Mouse (Mus musculus) urinary bladder, postnatal 4 days (tissue): ENCODE measurements around the gene Cx3cr1.
A peak's percentile ranks its signal among the peaks of the same experiment; 100 is the strongest.

ENCODE experiments used
- DNase-seq, 2 experiments: peaks; one replicate each; pipeline ENCODE4 v3.0.0; 2021 to 2022; ENCODE audit warnings: low spot score in 2 of 2

Cx3cr1 gene

GRCm38 (mm10) chr9:119976704-119977556 is 92.7 kb downstream of the Cx3cr1 start:
- no peak for DNase-seq

- DNase-seq, result no peak
Observed at GRCm38 (mm10) chr9:119975286-119975685, 94.4 kb downstream of the Cx3cr1 start.

- DNase-seq, result no peak
Observed at GRCm38 (mm10) chr9:119974609-119975008, 95.1 kb downstream of the Cx3cr1 start.

- no peak for DNase-seq
Observed at GRCm38 (mm10) chr9:119973869-119974520, 95.7 kb downstream of the Cx3cr1 start.

GRCm38 (mm10) chr9:119973281-119973680 is 96.4 kb downstream of the Cx3cr1 start:
- no peak for DNase-seq

GRCm38 (mm10) chr9:119972582-119972981 is 97.1 kb downstream of the Cx3cr1 start:
- DNase-seq, result no peak

- DNase-seq, result no peak
Observed at GRCm38 (mm10) chr9:119972166-119972565, 97.5 kb downstream of the Cx3cr1 start.

GRCm38 (mm10) chr9:119970763-119971656 is 98.7 kb downstream of the Cx3cr1 start:
- DNase-seq, result no peak

GRCm38 (mm10) chr9:119970221-119970620 is 99.5 kb downstream of the Cx3cr1 start:
- peak; percentile 57 to 81 for DNase-seq

GRCm38 (mm10) chr9:119969811-119970210 is 99.9 kb downstream of the Cx3cr1 start:
- no peak for DNase-seq

GRCm38 (mm10) chr9:119966221-119966910 is 103.3 kb downstream of the Cx3cr1 start:
- no peak for DNase-seq

- DNase-seq, result no peak
Observed at GRCm38 (mm10) chr9:119965186-119965585, 104.5 kb downstream of the Cx3cr1 start.

- DNase-seq, result no peak
Observed at GRCm38 (mm10) chr9:119964206-119964605, 105.5 kb downstream of the Cx3cr1 start.

- DNase-seq, result peak in 1 of 2 experiments; percentile 54
Observed at GRCm38 (mm10) chr9:119962987-119963667, 106.6 kb downstream of the Cx3cr1 start.

GRCm38 (mm10) chr9:119962216-119962615 is 107.5 kb downstream of the Cx3cr1 start:
- no peak for DNase-seq

- DNase-seq, result no peak
Observed at GRCm38 (mm10) chr9:119958835-119959234, 110.8 kb downstream of the Cx3cr1 start.

GRCm38 (mm10) chr9:119951388-119951787 is 118.3 kb downstream of the Cx3cr1 start:
- DNase-seq, result no peak

- DNase-seq, result no peak
Observed at GRCm38 (mm10) chr9:119950434-119950833, 119.2 kb downstream of the Cx3cr1 start.

- no peak for DNase-seq
Observed at GRCm38 (mm10) chr9:119948804-119949203, 120.9 kb downstream of the Cx3cr1 start.

GRCm38 (mm10) chr9:119945173-119945900 is 124.3 kb downstream of the Cx3cr1 start:
- no peak for DNase-seq
